ENCODE assay signal across 30 mouse cellular contexts in the genomic region with DNA sequence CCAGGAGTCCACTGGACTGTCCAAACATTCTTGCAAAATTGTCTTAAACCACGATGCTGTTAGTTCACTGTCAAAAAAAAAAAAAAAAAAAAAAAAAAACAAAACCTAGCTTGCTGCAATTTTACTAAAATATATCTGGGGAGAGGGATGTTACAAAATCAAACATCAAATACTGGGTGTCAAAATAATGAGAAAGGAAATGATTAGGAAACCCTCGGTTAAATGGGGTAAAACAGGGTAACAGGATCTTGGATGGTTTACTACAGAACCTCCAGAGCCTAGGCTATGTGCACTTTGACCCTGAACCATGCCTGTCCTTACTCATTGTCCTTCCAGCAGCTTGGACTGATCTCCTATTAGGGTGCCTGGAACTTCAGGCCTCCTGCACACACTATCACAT. TPM values are rescaled to one million over a fixed set of nuclear protein-coding genes. Genes with fewer than 3 reads are reported as not detected.
DNase-seq lines count a peak whose midpoint lies in the region; ATAC-seq and TF ChIP-seq lines count a peak whose summit lies in the region.
"Had no signal": no experiment of that assay in that cellular context is flagged by ENCODE, and none has a peak within 500 bp of the region (broad histone marks: within the 10 kb centered on the region; RNA-seq: fewer than 3 reads in every experiment).

No protein-coding gene starts in this region.

- no peak overlapping the region for H3K9ac ChIP-seq in CH12.LX (ENCODE audit: insufficient read depth, low read depth)
- no peak overlapping the region for H3K9ac ChIP-seq in forebrain, embryonic 15.5 days (replicated peaks)
- H3K9ac ChIP-seq: forebrain, embryonic 13.5 days; forebrain, postnatal 0 days; hindbrain, embryonic 13.5 days had no signal

- intact Hi-C loops in gastrocnemius, postnatal 14 days (cut with DNase I; ENCODE audit: low total_unique reads) = no loop called here

- dilution Hi-C loops in CH12.LX (cut with MboI; ENCODE audit: extremely low pct_ligation_motif_present, extremely low pct_unique_long_range_greater_than_20kb, low sequenced_read_pairs) = no loop called here

- H3K4me1 ChIP-seq in CH12.LX (ENCODE audit: control insufficient read depth in 1 of 2, insufficient read depth in 2 of 2) = peaks cover 4 to 36% of the 10 kb centered on the region in 2 experiments
- peaks cover 55% of the 10 kb centered on the region for H3K4me1 ChIP-seq in bone marrow macrophage, adult 2 months (ENCODE audit: control insufficient read depth, insufficient read depth, low read length)
- H3K4me1 ChIP-seq in forebrain, embryonic 15.5 days = peaks cover 6% of the 10 kb centered on the region

- no peak overlapping the region for H3K4me3 ChIP-seq in CH12.LX (replicated peaks in 1 of 3; ENCODE audit: low read depth in 2 of 3, low read length in 2 of 3, poor library complexity in 1 of 3)
- H3K4me3 ChIP-seq in bone marrow macrophage, adult 2 months (ENCODE audit: insufficient read depth, low read length) = no peak overlapping the region
- H3K4me3 ChIP-seq in forebrain, embryonic 15.5 days = no peak overlapping the region
- H3K4me3 ChIP-seq: forebrain, embryonic 13.5 days had no signal

- no peak for TF ChIP-seq CTCF in CH12.LX (conservative IDR thresholded peaks at IDR 0.05 in 1 of 2, IDR thresholded peaks at IDR 0.05 in 1 of 2; ENCODE audit: low read depth in 2 of 2, low read length in 2 of 2)
- no peak for TF ChIP-seq CTCF in bone marrow macrophage, adult 2 months (IDR thresholded peaks at IDR 0.05; ENCODE audit: low read depth, low read length)

- DNase-seq in 416B (ENCODE audit: low read depth) (peak; percentile 79), CH12.LX (ENCODE audit: extremely low read depth) (no peak)
- DNase-seq in gastrocnemius, postnatal 14 days = no peak
- DNase-seq in urinary bladder, postnatal 14 days (ENCODE audit: low spot score) = no peak
- no peak for DNase-seq in frontal cortex, postnatal 36 days (ENCODE audit: low spot score in 2 of 2)
- DNase-seq: adrenal gland, adult 8-10 months; adrenal gland, postnatal 25 days; cerebellum, adult 18-20 months; cerebellum, adult 9-10 months; cerebellum, postnatal 14 days; forebrain, postnatal 0 days; gastrocnemius, postnatal 36 days; heart, postnatal 36 days had no signal

- H3K79me2 ChIP-seq in CH12.LX (replicated peaks; ENCODE audit: control insufficient read depth, extremely low read depth, insufficient read depth, poor library complexity, severe bottlenecking) = no peaks in the 10 kb centered on the region

- ATAC-seq in megakaryocyte, adult 5-6 weeks (ENCODE audit: poor library complexity, severe bottlenecking) = peak; percentile 20
- no peak for ATAC-seq in forebrain, embryonic 15.5 days (replicated peaks)
- ATAC-seq: forebrain, embryonic 13.5 days; forebrain, postnatal 0 days; hindbrain, embryonic 16.5 days had no signal

- no peaks in the 10 kb centered on the region for H3K27me3 ChIP-seq in CH12.LX (replicated peaks)
- no peaks in the 10 kb centered on the region for H3K27me3 ChIP-seq in forebrain, embryonic 15.5 days
- H3K27me3 ChIP-seq: hindbrain, embryonic 13.5 days had no signal

- no peak for TF ChIP-seq EP300 in CH12.LX (IDR thresholded peaks at IDR 0.05; ENCODE audit: low read length)

- WGBS in forebrain, embryonic 15.5 days = 74% methylated on average over 2 of the region's 2 CpGs

- in situ Hi-C loops in CH12.LX (cut with MboI; ENCODE audit: low pct_ligation_motif_present, low pct_unique_long_range_greater_than_20kb, low sequenced_read_pairs) = no loop called here

- H3K9me3 ChIP-seq in CH12.LX (replicated peaks; ENCODE audit: low read length) = no peaks in the 10 kb centered on the region
- H3K9me3 ChIP-seq in forebrain, embryonic 15.5 days = no peaks in the 10 kb centered on the region
- H3K9me3 ChIP-seq: forebrain, embryonic 10.5 days; forebrain, embryonic 13.5 days; hindbrain, embryonic 10.5 days; hindbrain, embryonic 13.5 days had no signal

- no peak overlapping the region for H3K4me2 ChIP-seq in CH12.LX (ENCODE audit: insufficient read depth, low read depth, poor library complexity, severe bottlenecking)
- no peak overlapping the region for H3K4me2 ChIP-seq in forebrain, embryonic 15.5 days (replicated peaks)

- TF ChIP-seq RAD21 in CH12.LX (IDR thresholded peaks at IDR 0.05; ENCODE audit: low read depth, low read length) = no peak

- no peaks in the 10 kb centered on the region for H3K36me3 ChIP-seq in CH12.LX (replicated peaks in 1 of 2; ENCODE audit: control insufficient read depth in 1 of 2, insufficient read depth in 1 of 2, low read length in 1 of 2)
- no peaks in the 10 kb centered on the region for H3K36me3 ChIP-seq in forebrain, embryonic 15.5 days
- H3K36me3 ChIP-seq: forebrain, embryonic 10.5 days; hindbrain, embryonic 10.5 days; hindbrain, embryonic 13.5 days had no signal

- no peak overlapping the region for H3K27ac ChIP-seq in CH12.LX (ENCODE audit: insufficient read depth, low read depth)
- H3K27ac ChIP-seq in bone marrow macrophage, adult 2 months (ENCODE audit: insufficient read depth, low read depth, low read length) = peak overlapping the region; percentile 92
- H3K27ac ChIP-seq in forebrain, embryonic 15.5 days (replicated peaks) = no peak overlapping the region
- H3K27ac ChIP-seq: forebrain, embryonic 13.5 days; hindbrain, embryonic 13.5 days had no signal

- no peak for TF ChIP-seq POLR2A in CH12.LX (IDR thresholded peaks at IDR 0.05; ENCODE audit: low read depth, low read length)
- TF ChIP-seq POLR2A in bone marrow macrophage, adult 2 months (IDR thresholded peaks at IDR 0.05; ENCODE audit: borderline replicate concordance, low read depth, low read length) = no peak

TF ChIP-seq in CH12.LX, 34 proteins besides CTCF, POLR2A, EP300 and RAD21:
- TF ChIP-seq BHLHE40 (IDR thresholded peaks at IDR 0.05; ENCODE audit: low read depth, low read length) (no peak), POLR2AphosphoS2 (IDR thresholded peaks at IDR 0.05; ENCODE audit: low read depth, low read length) (no peak), RCOR1 (conservative IDR thresholded peaks at IDR 0.05; ENCODE audit: low read depth, low read length) (no peak), ZNF384 (IDR thresholded peaks at IDR 0.05; ENCODE audit: low read depth, low read length) (peak; percentile 28; the same call in 1 of the 2 replicates)

RNA-seq across cellular contexts. Expression of gene Gm11084, which starts 52.8 kb away (rescaled TPM):
- total RNA-seq in CH12.LX (2012; rRNA removed) (not detected in 2 replicates), CH12.LX (2014; rRNA removed) (not detected in 2 replicates)
- polyA plus RNA-seq in CH12.LX (2012; ENCODE audit: insufficient read length, low read depth) = not detected in 2 replicates
- not detected in 2 replicates for polyA plus RNA-seq in bone marrow macrophage, adult 2 months (2012; ENCODE audit: insufficient read depth, insufficient read length, missing spikeins)
- total RNA-seq in megakaryocyte, adult 5-6 weeks (2015) = not detected in 2 replicates
- total RNA-seq in megakaryocyte, adult 5-6 weeks (2017) = not detected in 2 replicates
- not detected for total RNA-seq in gastrocnemius, postnatal 14 days (2021)
- polyA plus RNA-seq in forebrain, embryonic 15.5 days (2015; fragmentation: Nextera tagmentation; extraction: Ambion mirVana) = not detected in 2 replicates
- total RNA-seq: adrenal gland, adult 8-10 months; adrenal gland, postnatal 25 days; forebrain, postnatal 0 days; gastrocnemius, adult 8-10 months; gastrocnemius, postnatal 36 days; heart, adult 8-10 months; heart, postnatal 36 days; MEL had no signal
- polyA plus RNA-seq: embryonic facial prominence, embryonic 11.5 days; embryonic facial prominence, embryonic 14.5 days; forebrain, embryonic 10.5 days; forebrain, embryonic 13.5 days; forebrain, postnatal 0 days; frontal cortex, adult 2 months; heart, embryonic 11.5 days; heart, embryonic 14.5 days; heart, postnatal 0 days; hindbrain, embryonic 10.5 days; hindbrain, embryonic 13.5 days; hindbrain, embryonic 16.5 days had no signal

RNA-seq across cellular contexts. Expression of gene Sp3, which starts 59.1 kb away (rescaled TPM):
- total RNA-seq in CH12.LX (2012; rRNA removed) (37.7 and 41.8 TPM in 2 replicates), CH12.LX (2014; rRNA removed) (86.8 and 95.7 TPM in 2 replicates)
- 33.8 and 40.4 TPM in 2 replicates for polyA plus RNA-seq in CH12.LX (2012; ENCODE audit: insufficient read length, low read depth)
- polyA plus RNA-seq in bone marrow macrophage, adult 2 months (2012; ENCODE audit: insufficient read depth, insufficient read length, missing spikeins) = 65.5 and 72.8 TPM in 2 replicates
- total RNA-seq in megakaryocyte, adult 5-6 weeks (2015) = 196 and 198 TPM in 2 replicates
- total RNA-seq in megakaryocyte, adult 5-6 weeks (2017) = 220 and 269 TPM in 2 replicates
- 10 to 100 TPM; 26.9 to 28.8 TPM for total RNA-seq in gastrocnemius, postnatal 14 days (2021)
- 57.6 and 61.4 TPM in 2 replicates for polyA plus RNA-seq in forebrain, embryonic 15.5 days (2015; fragmentation: Nextera tagmentation; extraction: Ambion mirVana)
